Mouse (Mus musculus): ENCODE measurements at regions not wholly inside any gene's neighbourhood (a gene's known extent, or its start where the extent isn't known, plus 50 kb on each side); places are given as distances from the start of the nearest gene placed in this dataset.
A peak's percentile ranks its signal among the peaks of the same experiment; 100 is the strongest.

GRCm38 (mm10) chr9:61746401-61746800, 167.9 kb downstream of the Rplp1 start:
- no peaks in the 10 kb centered on the region for H3K9me3 ChIP-seq (ENCODE audit: control insufficient read depth, low read length)
- no peak overlapping the region for H3K27ac ChIP-seq (ENCODE audit: low read depth, low read length)
- no peak overlapping the region for H3K9ac ChIP-seq (ENCODE audit: low read depth, low read length)
- H3K4me3 ChIP-seq (ENCODE audit: low read length): no peak overlapping the region
- no peaks in the 10 kb centered on the region for H3K36me3 ChIP-seq (ENCODE audit: control insufficient read depth, insufficient read depth, low read length)
- H3K4me2 ChIP-seq (replicated peaks; ENCODE audit: low read depth, low read length): no peak overlapping the region
- H3K4me1 ChIP-seq (ENCODE audit: control insufficient read depth, insufficient read depth, low read length): peaks cover 9% of the 10 kb centered on the region; the same call in 1 of the 2 replicates
- H3K27me3 ChIP-seq (ENCODE audit: control insufficient read depth, insufficient read depth, low read length): no peaks in the 10 kb centered on the region
- no peak for ATAC-seq (ENCODE audit: low FRiP score, low TSS enrichment)
- WGBS: 66% methylated on average over 6 of the region's 6 CpGs

- H3K4me1 ChIP-seq (ENCODE audit: control insufficient read depth, insufficient read depth, low read length): peaks cover 9% of the 10 kb centered on the region; the same call in 1 of the 2 replicates
- H3K36me3 ChIP-seq (ENCODE audit: control insufficient read depth, insufficient read depth, low read length): no peaks in the 10 kb centered on the region
- H3K4me2 ChIP-seq (replicated peaks; ENCODE audit: low read depth, low read length): no peak overlapping the region
- 21% methylated on average over 7 of the region's 7 CpGs for WGBS
- no peak overlapping the region for H3K4me3 ChIP-seq (ENCODE audit: low read length)
- no peak for ATAC-seq (ENCODE audit: low FRiP score, low TSS enrichment)
- no peak overlapping the region for H3K27ac ChIP-seq (ENCODE audit: low read depth, low read length)
- no peaks in the 10 kb centered on the region for H3K9me3 ChIP-seq (ENCODE audit: control insufficient read depth, low read length)
- no peaks in the 10 kb centered on the region for H3K27me3 ChIP-seq (ENCODE audit: control insufficient read depth, insufficient read depth, low read length)
- no peak overlapping the region for H3K9ac ChIP-seq (ENCODE audit: low read depth, low read length)
These were observed 169.0 kb downstream of the Rplp1 start for GRCm38 (mm10) chr9:61745301-61745801.

- H3K4me2 ChIP-seq (replicated peaks; ENCODE audit: low read depth, low read length): no peak overlapping the region
- no peaks in the 10 kb centered on the region for H3K27me3 ChIP-seq (ENCODE audit: control insufficient read depth, insufficient read depth, low read length)
- H3K4me1 ChIP-seq (ENCODE audit: control insufficient read depth, insufficient read depth, low read length): no peaks in the 10 kb centered on the region
- no peak for ATAC-seq (ENCODE audit: low FRiP score, low TSS enrichment)
- H3K4me3 ChIP-seq (ENCODE audit: low read length): no peak overlapping the region
- 51% methylated on average over 2 of the region's 2 CpGs for WGBS
- peaks cover 3% of the 10 kb centered on the region; the same call in 1 of the 2 replicates for H3K9me3 ChIP-seq (ENCODE audit: control insufficient read depth, low read length)
- H3K36me3 ChIP-seq (ENCODE audit: control insufficient read depth, insufficient read depth, low read length): no peaks in the 10 kb centered on the region
- H3K27ac ChIP-seq (ENCODE audit: low read depth, low read length): no peak overlapping the region
- no peak overlapping the region for H3K9ac ChIP-seq (ENCODE audit: low read depth, low read length)
These were observed 180.8 kb downstream of the Rplp1 start for GRCm38 (mm10) chr9:61733540-61733939.

GRCm38 (mm10) chr9:61732747-61733146, 181.6 kb downstream of the Rplp1 start:
- ATAC-seq (ENCODE audit: low FRiP score, low TSS enrichment): no peak
- Histone ChIP-seq H3K27ac (ENCODE audit: low read depth, low read length) (no peak overlapping the region), H3K4me3 (ENCODE audit: low read length) (no peak overlapping the region), H3K4me1 (ENCODE audit: control insufficient read depth, insufficient read depth, low read length) (no peaks in the 10 kb centered on the region), H3K4me2 (replicated peaks; ENCODE audit: low read depth, low read length) (no peak overlapping the region), H3K9ac (ENCODE audit: low read depth, low read length) (no peak overlapping the region), H3K27me3 (ENCODE audit: control insufficient read depth, insufficient read depth, low read length) (no peaks in the 10 kb centered on the region), H3K36me3 (ENCODE audit: control insufficient read depth, insufficient read depth, low read length) (no peaks in the 10 kb centered on the region), H3K9me3 (ENCODE audit: control insufficient read depth, low read length) (peaks cover 3% of the 10 kb centered on the region; the same call in 1 of the 2 replicates)
- WGBS: 52% methylated on average over 4 of the region's 4 CpGs

GRCm38 (mm10) chr9:61728115-61728514, 186.2 kb downstream of the Rplp1 start:
- Histone ChIP-seq H3K9me3 (ENCODE audit: control insufficient read depth, low read length) (no peaks in the 10 kb centered on the region), H3K4me2 (replicated peaks; ENCODE audit: low read depth, low read length) (no peak overlapping the region), H3K9ac (ENCODE audit: low read depth, low read length) (no peak overlapping the region), H3K4me3 (ENCODE audit: low read length) (no peak overlapping the region), H3K27ac (ENCODE audit: low read depth, low read length) (no peak overlapping the region), H3K4me1 (ENCODE audit: control insufficient read depth, insufficient read depth, low read length) (no peaks in the 10 kb centered on the region), H3K27me3 (ENCODE audit: control insufficient read depth, insufficient read depth, low read length) (no peaks in the 10 kb centered on the region), H3K36me3 (ENCODE audit: control insufficient read depth, insufficient read depth, low read length) (no peaks in the 10 kb centered on the region)
- no peak for ATAC-seq (ENCODE audit: low FRiP score, low TSS enrichment)
- WGBS: 79% methylated on average over 4 of the region's 4 CpGs

GRCm38 (mm10) chr9:61727651-61728050, 186.7 kb downstream of the Rplp1 start:
- Histone ChIP-seq H3K4me3 (ENCODE audit: low read length) (no peak overlapping the region), H3K4me2 (replicated peaks; ENCODE audit: low read depth, low read length) (no peak overlapping the region), H3K27me3 (ENCODE audit: control insufficient read depth, insufficient read depth, low read length) (no peaks in the 10 kb centered on the region), H3K9me3 (ENCODE audit: control insufficient read depth, low read length) (no peaks in the 10 kb centered on the region), H3K27ac (ENCODE audit: low read depth, low read length) (no peak overlapping the region), H3K36me3 (ENCODE audit: control insufficient read depth, insufficient read depth, low read length) (no peaks in the 10 kb centered on the region), H3K9ac (ENCODE audit: low read depth, low read length) (no peak overlapping the region), H3K4me1 (ENCODE audit: control insufficient read depth, insufficient read depth, low read length) (no peaks in the 10 kb centered on the region)
- ATAC-seq (ENCODE audit: low FRiP score, low TSS enrichment): no peak
- WGBS: 64% methylated on average over 10 of the region's 10 CpGs

GRCm38 (mm10) chr9:61724070-61724469, 190.3 kb downstream of the Rplp1 start:
- H3K27ac ChIP-seq (ENCODE audit: low read depth, low read length): no peak overlapping the region
- H3K4me1 ChIP-seq (ENCODE audit: control insufficient read depth, insufficient read depth, low read length): no peaks in the 10 kb centered on the region
- H3K27me3 ChIP-seq (ENCODE audit: control insufficient read depth, insufficient read depth, low read length): no peaks in the 10 kb centered on the region
- no peak overlapping the region for H3K9ac ChIP-seq (ENCODE audit: low read depth, low read length)
- ATAC-seq (ENCODE audit: low FRiP score, low TSS enrichment): no peak
- H3K9me3 ChIP-seq (ENCODE audit: control insufficient read depth, low read length): no peaks in the 10 kb centered on the region
- H3K4me3 ChIP-seq (ENCODE audit: low read length): no peak overlapping the region
- WGBS: 82% methylated on average over 2 of the region's 2 CpGs
- no peaks in the 10 kb centered on the region for H3K36me3 ChIP-seq (ENCODE audit: control insufficient read depth, insufficient read depth, low read length)
- no peak overlapping the region for H3K4me2 ChIP-seq (replicated peaks; ENCODE audit: low read depth, low read length)

GRCm38 (mm10) chr9:61723021-61723581, 191.2 kb downstream of the Rplp1 start:
- Histone ChIP-seq H3K4me1 (ENCODE audit: control insufficient read depth, insufficient read depth, low read length) (no peaks in the 10 kb centered on the region), H3K9ac (ENCODE audit: low read depth, low read length) (no peak overlapping the region), H3K36me3 (ENCODE audit: control insufficient read depth, insufficient read depth, low read length) (no peaks in the 10 kb centered on the region), H3K4me3 (ENCODE audit: low read length) (no peak overlapping the region), H3K27me3 (ENCODE audit: control insufficient read depth, insufficient read depth, low read length) (0 out of 2 replicates have a peak, but pooled peaks cover 4% of the 10 kb centered on the region), H3K4me2 (replicated peaks; ENCODE audit: low read depth, low read length) (no peak overlapping the region), H3K9me3 (ENCODE audit: control insufficient read depth, low read length) (no peaks in the 10 kb centered on the region), H3K27ac (ENCODE audit: low read depth, low read length) (no peak overlapping the region)
- peak; percentile 49; the same call in 1 of the 2 replicates for ATAC-seq (ENCODE audit: low FRiP score, low TSS enrichment)
- WGBS: 33% methylated on average over 8 of the region's 8 CpGs

GRCm38 (mm10) chr9:61721851-61722250, 192.5 kb downstream of the Rplp1 start:
- Histone ChIP-seq H3K9me3 (ENCODE audit: control insufficient read depth, low read length) (no peaks in the 10 kb centered on the region), H3K36me3 (ENCODE audit: control insufficient read depth, insufficient read depth, low read length) (no peaks in the 10 kb centered on the region), H3K27ac (ENCODE audit: low read depth, low read length) (no peak overlapping the region), H3K4me3 (ENCODE audit: low read length) (no peak overlapping the region), H3K9ac (ENCODE audit: low read depth, low read length) (no peak overlapping the region), H3K4me1 (ENCODE audit: control insufficient read depth, insufficient read depth, low read length) (no peaks in the 10 kb centered on the region), H3K27me3 (ENCODE audit: control insufficient read depth, insufficient read depth, low read length) (0 out of 2 replicates have a peak, but pooled peaks cover 4% of the 10 kb centered on the region), H3K4me2 (replicated peaks; ENCODE audit: low read depth, low read length) (no peak overlapping the region)
- ATAC-seq (ENCODE audit: low FRiP score, low TSS enrichment): no peak
- 90% methylated on average over 5 of the region's 5 CpGs for WGBS

Data from kidney, embryonic 14.5 days (tissue).